Mouse (Mus musculus) neural tube, embryonic 12.5 days (tissue): ENCODE measurements around the gene Ndufb7. TPM values are rescaled to one million over a fixed set of nuclear protein-coding genes. Genes with fewer than 3 reads are reported as not detected.

Source experiments
- ATAC-seq: fragments of 200-750 bp; cut with Nextera tagmentation; 2 replicates; pipeline ENCODE4 v1.8.0; 2017; ENCODE audit warnings: low read depth, mild to moderate bottlenecking, moderate TSS enrichment, moderate library complexity; ENCODE audit not compliant: low FRiP score
- H3K27ac ChIP-seq: fragments of 300-500 bp; sonication (generic); 2 replicates; pipeline ENCODE4 v1.5.1; 2016
- H3K27me3 ChIP-seq: fragments of 300-500 bp; sonication (generic); replicated peaks from 2 replicates; pipeline ENCODE4 v1.6.1; 2016; ENCODE audit warnings: mild to moderate bottlenecking
- H3K36me3 ChIP-seq: fragments of 300-500 bp; sonication (generic); 2 replicates; pipeline ENCODE4 v1.6.1; 2016; ENCODE audit warnings: mild to moderate bottlenecking
- H3K4me1 ChIP-seq: fragments of 300-500 bp; sonication (generic); 2 replicates; pipeline ENCODE4 v1.6.1; 2016
- H3K4me2 ChIP-seq: fragments of 300-500 bp; sonication (generic); replicated peaks from 2 replicates; pipeline ENCODE4 v1.6.1; 2016; ENCODE audit warnings: mild to moderate bottlenecking
- H3K4me3 ChIP-seq: fragments of 300-500 bp; sonication (generic); 2 replicates; pipeline ENCODE4 v1.5.1; 2016
- H3K9ac ChIP-seq: fragments of 300-500 bp; sonication (generic); 2 replicates; pipeline ENCODE4 v1.6.1; 2016; ENCODE audit warnings: mild to moderate bottlenecking
- H3K9me3 ChIP-seq: fragments of 300-500 bp; sonication (generic); 2 replicates; pipeline ENCODE4 v1.6.1; 2016; ENCODE audit warnings: mild to moderate bottlenecking
- WGBS: fragments of 180-500 bp; shearing (Covaris S2); methylation state at CpG from one replicate; pipeline ENCODE4 v1.1.7; 2016; 5-methylcytosine and 5-hydroxymethylcytosine counted together
- polyA plus RNA-seq: library from polyadenylated mRNA; unstranded; fragments of >200 nt; fragmentation: Nextera tagmentation; extraction: Ambion mirVana; gene quantifications from 2 replicates; pipeline ENCODE4 v1.2.1, GENCODE M21; 2016

The Ndufb7 gene
- polyA plus RNA-seq, 1 experiment from 2014 or later: 343 TPM

- Histone ChIP-seq H3K27me3 (no peaks in the 10 kb centered on the region), H3K4me1 (peaks cover 56% of the 10 kb centered on the region), H3K27ac (no peak overlapping the region), H3K9ac (peak overlapping the region; percentile 38; the same call in 1 of the 2 replicates), H3K36me3 (peaks cover 12% of the 10 kb centered on the region), H3K4me2 (no peak overlapping the region), H3K9me3 (no peaks in the 10 kb centered on the region), H3K4me3 (no peak overlapping the region)
- ATAC-seq: no peak
- WGBS: 72% methylated on average over 17 of the region's 17 CpGs
Observed at GRCm38 (mm10) chr8:83578131-83579055, 11.9 kb downstream of the Ndufb7 start.

DNA sequence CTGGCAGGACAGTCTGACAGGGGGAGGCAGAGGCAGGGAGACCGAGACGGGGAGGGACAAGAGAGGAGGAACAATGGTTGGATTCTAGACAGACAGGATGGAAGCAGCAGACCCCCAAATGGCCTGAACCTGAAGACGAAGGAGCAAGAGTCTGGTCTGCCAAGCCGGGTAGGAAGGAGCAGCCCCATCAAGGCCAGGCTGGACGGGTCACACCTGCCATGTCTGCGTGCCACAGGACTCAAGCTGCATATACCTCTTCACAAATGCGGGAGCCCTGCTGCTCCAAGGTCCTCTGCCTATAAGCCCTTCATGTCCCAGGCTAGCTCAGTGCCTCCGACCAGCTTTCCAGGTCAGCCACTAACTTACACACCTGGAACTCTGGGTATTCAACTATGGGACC is 13.2 kb downstream of the Ndufb7 start:
- no peak for ATAC-seq
- Histone ChIP-seq H3K4me1 (peaks cover 56% of the 10 kb centered on the region), H3K27ac (no peak overlapping the region), H3K4me2 (no peak overlapping the region), H3K27me3 (no peaks in the 10 kb centered on the region), H3K9ac (no peak overlapping the region), H3K4me3 (no peak overlapping the region), H3K9me3 (no peaks in the 10 kb centered on the region), H3K36me3 (peaks cover 8% of the 10 kb centered on the region)
- 93% methylated on average over 8 of the region's 8 CpGs for WGBS

- 94% methylated on average over 8 of the region's 8 CpGs for WGBS
- Histone ChIP-seq H3K36me3 (peaks cover 6% of the 10 kb centered on the region; the same call in 1 of the 2 replicates), H3K4me1 (peaks cover 49% of the 10 kb centered on the region), H3K27me3 (no peaks in the 10 kb centered on the region), H3K27ac (no peak overlapping the region), H3K9me3 (no peaks in the 10 kb centered on the region), H3K4me3 (no peak overlapping the region), H3K9ac (no peak overlapping the region), H3K4me2 (no peak overlapping the region)
- no peak for ATAC-seq
Observed at GRCm38 (mm10) chr8:83580826-83581225, 14.4 kb downstream of the Ndufb7 start.

- Histone ChIP-seq H3K27me3 (no peaks in the 10 kb centered on the region), H3K36me3 (peaks cover 7% of the 10 kb centered on the region), H3K4me3 (no peak overlapping the region), H3K27ac (no peak overlapping the region), H3K4me1 (peaks cover 37% of the 10 kb centered on the region), H3K4me2 (no peak overlapping the region), H3K9ac (no peak overlapping the region), H3K9me3 (no peaks in the 10 kb centered on the region)
- no peak for ATAC-seq
- WGBS: 92% methylated on average over 8 of the region's 8 CpGs
Observed at GRCm38 (mm10) chr8:83582226-83582625, 15.8 kb downstream of the Ndufb7 start.

- Histone ChIP-seq H3K9me3 (no peaks in the 10 kb centered on the region), H3K4me3 (no peak overlapping the region), H3K9ac (no peak overlapping the region), H3K36me3 (peaks cover 17% of the 10 kb centered on the region), H3K4me1 (peaks cover 30% of the 10 kb centered on the region), H3K27ac (no peak overlapping the region), H3K27me3 (no peaks in the 10 kb centered on the region), H3K4me2 (no peak overlapping the region)
- ATAC-seq: no peak
- WGBS: 89% methylated on average over 15 of the region's 15 CpGs
Observed at GRCm38 (mm10) chr8:83583236-83583635, 16.8 kb downstream of the Ndufb7 start.

DNA sequence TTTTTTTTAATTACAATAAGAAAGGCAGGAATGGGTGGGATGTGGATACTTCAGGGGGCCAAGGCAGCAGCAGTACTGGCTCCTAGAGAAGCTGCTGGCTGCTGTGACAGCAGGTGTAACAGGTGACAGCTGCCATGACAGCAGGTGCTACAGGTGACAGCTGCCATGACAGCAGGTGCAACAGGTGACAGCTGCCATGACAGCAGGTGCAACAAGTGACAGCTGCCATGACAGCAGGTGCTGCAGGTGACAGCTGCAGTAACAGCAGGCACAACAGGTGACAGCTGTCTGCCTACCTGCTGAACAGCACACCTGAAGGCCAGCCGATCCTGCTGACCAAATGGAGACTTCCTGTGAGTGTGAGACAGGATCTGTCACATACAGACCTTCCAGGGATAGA is 18.3 kb downstream of the Ndufb7 start:
- no peak overlapping the region for H3K4me2 ChIP-seq
- WGBS: 97% methylated on average over 1 of the region's 1 CpGs
- peaks cover 21% of the 10 kb centered on the region for H3K4me1 ChIP-seq
- no peak for ATAC-seq
- no peaks in the 10 kb centered on the region for H3K9me3 ChIP-seq
- H3K9ac ChIP-seq: no peak overlapping the region
- H3K36me3 ChIP-seq: peaks cover 19% of the 10 kb centered on the region
- no peak overlapping the region for H3K4me3 ChIP-seq
- H3K27me3 ChIP-seq: no peaks in the 10 kb centered on the region
- H3K27ac ChIP-seq: no peak overlapping the region

GRCm38 (mm10) chr8:83585333-83585732 is 18.9 kb downstream of the Ndufb7 start:
- ATAC-seq: no peak
- Histone ChIP-seq H3K27me3 (no peaks in the 10 kb centered on the region), H3K4me1 (peaks cover 22% of the 10 kb centered on the region), H3K27ac (no peak overlapping the region), H3K9me3 (no peaks in the 10 kb centered on the region), H3K4me3 (no peak overlapping the region), H3K9ac (no peak overlapping the region), H3K4me2 (no peak overlapping the region), H3K36me3 (peaks cover 19% of the 10 kb centered on the region)
- 91% methylated on average over 3 of the region's 3 CpGs for WGBS

DNA sequence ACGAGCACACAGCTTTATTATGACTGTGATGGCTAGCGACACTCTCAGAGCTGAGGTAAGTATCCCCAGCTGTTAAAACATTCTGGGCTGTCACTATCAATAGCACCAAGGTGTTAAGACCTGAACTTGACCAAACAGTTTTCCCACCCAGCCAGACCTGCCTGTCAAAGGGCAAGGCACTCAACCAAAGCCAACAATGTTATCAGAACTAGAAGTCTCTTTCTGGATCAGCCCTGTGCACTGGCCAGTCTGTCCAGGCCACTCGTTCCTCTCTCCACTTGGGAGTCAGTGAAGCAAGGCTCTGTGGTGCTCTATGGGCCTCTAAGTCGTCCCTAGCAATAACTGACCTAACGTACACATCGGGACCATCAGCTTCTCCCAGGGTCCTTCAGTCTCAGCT is 21.2 kb downstream of the Ndufb7 start:
- peaks cover 36% of the 10 kb centered on the region for H3K4me1 ChIP-seq
- no peak overlapping the region for H3K9ac ChIP-seq
- 87% methylated on average over 6 of the region's 6 CpGs for WGBS
- H3K27me3 ChIP-seq: no peaks in the 10 kb centered on the region
- ATAC-seq: no peak
- peaks cover 19% of the 10 kb centered on the region for H3K36me3 ChIP-seq
- no peak overlapping the region for H3K4me3 ChIP-seq
- no peak overlapping the region for H3K4me2 ChIP-seq
- H3K9me3 ChIP-seq: no peaks in the 10 kb centered on the region
- no peak overlapping the region for H3K27ac ChIP-seq

- Histone ChIP-seq H3K27ac (no peak overlapping the region), H3K36me3 (peaks cover 14% of the 10 kb centered on the region), H3K4me3 (no peak overlapping the region), H3K27me3 (no peaks in the 10 kb centered on the region), H3K4me1 (peaks cover 38% of the 10 kb centered on the region), H3K9ac (no peak overlapping the region), H3K4me2 (no peak overlapping the region), H3K9me3 (no peaks in the 10 kb centered on the region)
- WGBS: 95% methylated on average over 5 of the region's 5 CpGs
- no peak for ATAC-seq
Observed at GRCm38 (mm10) chr8:83588886-83589285, 22.4 kb downstream of the Ndufb7 start.

GRCm38 (mm10) chr8:83590488-83591023 is 24.1 kb downstream of the Ndufb7 start:
- Histone ChIP-seq H3K36me3 (peaks cover 13% of the 10 kb centered on the region), H3K27me3 (no peaks in the 10 kb centered on the region), H3K9ac (no peak overlapping the region), H3K4me1 (peaks cover 38% of the 10 kb centered on the region), H3K27ac (no peak overlapping the region), H3K9me3 (no peaks in the 10 kb centered on the region), H3K4me2 (peak overlapping the region; percentile 15; the same call in 1 of the 2 replicates), H3K4me3 (no peak overlapping the region)
- no peak for ATAC-seq
- 90% methylated on average over 7 of the region's 7 CpGs for WGBS

DNA sequence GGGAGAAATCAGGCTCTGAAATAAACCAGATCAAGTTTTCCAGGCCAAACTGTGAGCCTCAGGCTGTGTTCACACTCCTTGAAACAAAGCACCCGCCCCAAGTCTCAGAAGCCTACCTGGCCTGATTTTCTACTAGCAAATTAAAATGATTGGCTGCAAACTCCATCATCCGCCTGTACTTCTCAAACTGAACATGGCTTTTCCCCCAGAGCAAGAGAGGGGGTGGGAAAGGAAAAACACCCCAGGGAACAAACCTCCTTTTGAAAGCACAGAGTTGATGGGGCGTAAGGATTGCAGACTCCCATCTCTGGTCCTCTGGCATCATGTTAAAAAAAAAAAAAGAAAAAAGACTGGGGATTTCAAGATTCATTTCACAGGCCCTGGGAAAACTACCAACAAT is 26.2 kb downstream of the Ndufb7 start:
- Histone ChIP-seq H3K9ac (peak overlapping the region; percentile 76), H3K27me3 (no peaks in the 10 kb centered on the region), H3K4me3 (peak overlapping the region; percentile 59), H3K36me3 (peaks cover 7% of the 10 kb centered on the region; the same call in 1 of the 2 replicates), H3K9me3 (no peaks in the 10 kb centered on the region), H3K4me1 (peaks cover 38% of the 10 kb centered on the region), H3K4me2 (peak overlapping the region; percentile 71), H3K27ac (no peak overlapping the region)
- ATAC-seq: no peak
- 70% methylated on average over 3 of the region's 3 CpGs for WGBS

- ATAC-seq: no peak
- Histone ChIP-seq H3K9me3 (no peaks in the 10 kb centered on the region), H3K27me3 (no peaks in the 10 kb centered on the region), H3K4me3 (peak overlapping the region; percentile 59), H3K36me3 (no peaks in the 10 kb centered on the region), H3K4me1 (peaks cover 38% of the 10 kb centered on the region), H3K4me2 (peak overlapping the region; percentile 71), H3K27ac (peak overlapping the region; percentile 65), H3K9ac (peak overlapping the region; percentile 76)
- WGBS: 6% methylated on average over 22 of the region's 22 CpGs
Observed at GRCm38 (mm10) chr8:83593325-83594166, 27.1 kb downstream of the Ndufb7 start.
